8 mouse cellular contexts compared by ENCODE assay signal in the genomic region with DNA sequence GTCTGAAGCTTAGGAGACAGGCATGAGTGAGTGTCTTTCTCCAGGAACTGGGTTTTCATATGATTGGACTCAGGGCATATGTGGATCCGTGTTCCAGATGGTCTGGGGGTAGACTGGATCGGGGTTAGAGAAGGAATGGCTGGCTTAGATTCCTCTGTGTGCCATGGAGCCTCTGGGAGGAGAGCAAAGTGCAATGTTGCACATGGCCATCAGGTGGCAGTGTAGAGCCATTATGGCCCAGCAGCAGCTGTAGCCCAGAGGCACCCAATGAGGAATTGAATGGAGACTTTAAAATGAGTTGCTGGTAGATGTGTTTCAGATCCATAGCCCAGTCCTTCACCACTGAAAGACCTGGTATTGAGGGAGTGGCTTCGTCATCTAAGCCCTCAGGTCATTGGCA. TPM values are rescaled to one million over a fixed set of nuclear protein-coding genes. Genes with fewer than 3 reads are reported as not detected.
DNase-seq lines count a peak whose midpoint lies in the region; ATAC-seq and TF ChIP-seq lines count a peak whose summit lies in the region.

No protein-coding gene starts in this region.

- TF ChIP-seq POLR2A in ES-Bruce4 (IDR thresholded peaks at IDR 0.05; ENCODE audit: insufficient read depth, low read length), result no peak

- H3K9ac ChIP-seq in ES-Bruce4 (ENCODE audit: low read depth, poor library complexity, severe bottlenecking), result no peak overlapping the region
- H3K9ac ChIP-seq in lung, embryonic 15.5 days, result no peak overlapping the region

- no peak for TF ChIP-seq EP300 in ES-Bruce4 (IDR thresholded peaks at IDR 0.05; ENCODE audit: insufficient read depth, low read depth, low read length)

- H3K4me1 ChIP-seq in ES-Bruce4 (ENCODE audit: control insufficient read depth, insufficient read depth, low read length), result no peaks in the 10 kb centered on the region
- H3K4me1 ChIP-seq in lung, embryonic 15.5 days, result peaks cover 6% of the 10 kb centered on the region

- 10% methylated on average over 3 of the region's 3 CpGs for WGBS in lung, embryonic 15.5 days

- no peak overlapping the region for H3K4me3 ChIP-seq in ES-Bruce4 (ENCODE audit: low read depth, low read length)
- no peak overlapping the region for H3K4me3 ChIP-seq in lung, embryonic 15.5 days

- no peaks in the 10 kb centered on the region for H3K27me3 ChIP-seq in ES-Bruce4 (ENCODE audit: control insufficient read depth, insufficient read depth, low read length, poor library complexity, severe bottlenecking)
- H3K27me3 ChIP-seq in lung, embryonic 15.5 days, result no peaks in the 10 kb centered on the region

- peak; percentile 97 for TF ChIP-seq CTCF in ES-Bruce4 (IDR thresholded peaks at IDR 0.05; ENCODE audit: low read depth, low read length)

- peak; percentile 40 for ATAC-seq in activated CD4-positive, CD25-positive, alpha-beta regulatory T cell, adult 4 months
- ATAC-seq in lung, embryonic 15.5 days (ENCODE audit: borderline replicate concordance, extremely low read depth, low FRiP score, low TSS enrichment), result 0 out of 2 replicates have a peak, but pooled peaks have one; percentile 47
- peak; percentile 68 for ATAC-seq in neutrophil, adult 5-6 weeks (ENCODE audit: extremely low read depth, insufficient number of reproducible peaks, low FRiP score, poor library complexity, severe bottlenecking)
- no peak for ATAC-seq in inflammation-experienced regulatory T-cells, adult 6 months

- no peaks in the 10 kb centered on the region for H3K9me3 ChIP-seq in ES-Bruce4 (replicated peaks; ENCODE audit: control insufficient read depth, insufficient read depth, low read length, poor library complexity, severe bottlenecking)
- no peaks in the 10 kb centered on the region for H3K9me3 ChIP-seq in lung, embryonic 15.5 days

- no peaks in the 10 kb centered on the region for H3K36me3 ChIP-seq in ES-Bruce4 (ENCODE audit: control insufficient read depth, insufficient read depth, low read length, poor library complexity, severe bottlenecking)
- no peaks in the 10 kb centered on the region for H3K36me3 ChIP-seq in lung, embryonic 15.5 days

- H3K27ac ChIP-seq in ES-Bruce4 (ENCODE audit: insufficient read depth, low read length), result no peak overlapping the region
- H3K27ac ChIP-seq in lung, embryonic 15.5 days, result no peak overlapping the region

- DNase-seq in embryo, embryonic 10 days (ENCODE audit: low spot score), result peak; percentile 90
- DNase-seq in heart, adult 8-10 months (ENCODE audit: low spot score), result peak; percentile 67
- DNase-seq in kidney, postnatal 4 days, result peak; percentile 79

- H3K4me2 ChIP-seq in lung, embryonic 15.5 days, result no peak overlapping the region

RNA-seq across cellular contexts. Expression of a gene that starts 17.8 kb away (rescaled TPM):
- 2.1 and 2.4 TPM in 2 replicates for polyA plus RNA-seq in ES-Bruce4 (2011; ENCODE audit: insufficient read depth, insufficient read length, low read depth, missing spikeins)
- not detected for polyA plus RNA-seq in activated CD4-positive, CD25-positive, alpha-beta regulatory T cell, adult 4 months (2017; shearing (Covaris generic))
- total RNA-seq in heart, adult 8-10 months (2022), result 10 to 100 TPM; 13.5 to 15.3 (median 13.8) TPM
- polyA plus RNA-seq in lung, embryonic 15.5 days (2015; fragmentation: Nextera tagmentation; extraction: Ambion mirVana), result 6.9 and 7.6 TPM in 2 replicates
- not detected in 2 replicates for total RNA-seq in neutrophil, adult 5-6 weeks (2017)
- polyA plus RNA-seq in inflammation-experienced regulatory T-cells, adult 6 months (2017; shearing (Covaris generic)), result not detected

RNA-seq across cellular contexts. Expression of a gene that starts 27.0 kb away (rescaled TPM):
- polyA plus RNA-seq in ES-Bruce4 (2011; ENCODE audit: insufficient read depth, insufficient read length, low read depth, missing spikeins), result 15.4 and 16.3 TPM in 2 replicates
- 10 to 100 TPM; 21.3 to 23.3 TPM for polyA plus RNA-seq in activated CD4-positive, CD25-positive, alpha-beta regulatory T cell, adult 4 months (2017; shearing (Covaris generic))
- total RNA-seq in heart, adult 8-10 months (2022), result 10 to 100 TPM; 16.4 to 19.2 (median 16.8) TPM
- polyA plus RNA-seq in lung, embryonic 15.5 days (2015; fragmentation: Nextera tagmentation; extraction: Ambion mirVana), result 30.3 and 33.7 TPM in 2 replicates
- total RNA-seq in neutrophil, adult 5-6 weeks (2017), result 30.5 and 34.5 TPM in 2 replicates
- 10 to 100 TPM; 23.6 to 35.7 (median 25.1) TPM for polyA plus RNA-seq in inflammation-experienced regulatory T-cells, adult 6 months (2017; shearing (Covaris generic))

RNA-seq across cellular contexts. Expression of a gene that starts 30.8 kb away (rescaled TPM):
- polyA plus RNA-seq in ES-Bruce4 (2011; ENCODE audit: insufficient read depth, insufficient read length, low read depth, missing spikeins), result 4.9 and 7.8 TPM in 2 replicates
- polyA plus RNA-seq in activated CD4-positive, CD25-positive, alpha-beta regulatory T cell, adult 4 months (2017; shearing (Covaris generic)), result 1 to 10 TPM in 1 of 2 experiments, under 1 TPM in 1; 0.90 to 2.5 TPM
- 1 to 10 TPM; 5.2 to 7.2 (median 6.6) TPM for total RNA-seq in heart, adult 8-10 months (2022)
- 6.0 and 7.3 TPM in 2 replicates for polyA plus RNA-seq in lung, embryonic 15.5 days (2015; fragmentation: Nextera tagmentation; extraction: Ambion mirVana)
- 3.0 and 4.8 TPM in 2 replicates for total RNA-seq in neutrophil, adult 5-6 weeks (2017)
- polyA plus RNA-seq in inflammation-experienced regulatory T-cells, adult 6 months (2017; shearing (Covaris generic)), result 1 to 10 TPM; 1.7 to 1.9 (median 1.9) TPM

RNA-seq across cellular contexts. Expression of a gene that starts 44.0 kb away (rescaled TPM):
- 3.6 and 6.1 TPM in 2 replicates for polyA plus RNA-seq in ES-Bruce4 (2011; ENCODE audit: insufficient read depth, insufficient read length, low read depth, missing spikeins)
- 100 to 1,000 TPM in 1 of 2 experiments, 10 to 100 TPM in 1; 98.4 to 147 TPM for polyA plus RNA-seq in activated CD4-positive, CD25-positive, alpha-beta regulatory T cell, adult 4 months (2017; shearing (Covaris generic))
- 10 to 100 TPM; 19.7 to 25.8 (median 23.3) TPM for total RNA-seq in heart, adult 8-10 months (2022)
- polyA plus RNA-seq in lung, embryonic 15.5 days (2015; fragmentation: Nextera tagmentation; extraction: Ambion mirVana), result 4.9 and 6.9 TPM in 2 replicates
- total RNA-seq in neutrophil, adult 5-6 weeks (2017), result 16.5 and 16.7 TPM in 2 replicates
- polyA plus RNA-seq in inflammation-experienced regulatory T-cells, adult 6 months (2017; shearing (Covaris generic)), result 100 to 1,000 TPM in 2 of 3 experiments, 10 to 100 TPM in 1; 86.5 to 166 (median 133) TPM
